Mouse (Mus musculus) splenic B cell, adult 2 months (primary cell): ENCODE measurements at regions not wholly inside any gene's neighbourhood (a gene's known extent, or its start where the extent isn't known, plus 50 kb on each side); places are given as distances from the start of the nearest gene placed in this dataset.
A peak's percentile ranks its signal among the peaks of the same experiment; 100 is the strongest.

Source experiments
- DNase-seq: peaks from one replicate; pipeline ENCODE4 v3.0.0-alpha.2; 2011; ENCODE audit warnings: low read depth, low spot score
- H3K27me3 ChIP-seq: 2 replicates; pipeline ENCODE4 v1.6.1; 2012; ENCODE audit warnings: mild to moderate bottlenecking, low read length, moderate library complexity, mixed read lengths; ENCODE audit not compliant: control insufficient read depth, poor library complexity, insufficient read depth, severe bottlenecking
- H3K36me3 ChIP-seq: 2 replicates; pipeline ENCODE4 v1.6.1; 2012; ENCODE audit warnings: mild to moderate bottlenecking, low read length, moderate library complexity, mixed read lengths; ENCODE audit not compliant: control insufficient read depth, poor library complexity, insufficient read depth, severe bottlenecking

GRCm38 (mm10) chr8:46898697-46899445, 87.8 kb upstream of the Enpp6 start:
- Histone ChIP-seq H3K27me3 (no peaks in the 10 kb centered on the region), H3K36me3 (no peaks in the 10 kb centered on the region)
- no peak for DNase-seq

- H3K36me3 ChIP-seq, result no peaks in the 10 kb centered on the region
- H3K27me3 ChIP-seq, result no peaks in the 10 kb centered on the region
- DNase-seq, result no peak
Measured at GRCm38 (mm10) chr8:46900826-46901225, 85.9 kb upstream of the Enpp6 start.

- DNase-seq, result no peak
- Histone ChIP-seq H3K27me3 (no peaks in the 10 kb centered on the region), H3K36me3 (no peaks in the 10 kb centered on the region)
Measured at GRCm38 (mm10) chr8:46904731-46905130, 82.0 kb upstream of the Enpp6 start.

- Histone ChIP-seq H3K27me3 (no peaks in the 10 kb centered on the region), H3K36me3 (no peaks in the 10 kb centered on the region)
- DNase-seq, result no peak
Measured at GRCm38 (mm10) chr8:46907390-46907789, 79.3 kb upstream of the Enpp6 start.

- DNase-seq, result no peak
- Histone ChIP-seq H3K36me3 (no peaks in the 10 kb centered on the region), H3K27me3 (no peaks in the 10 kb centered on the region)
Measured at GRCm38 (mm10) chr8:46908186-46908585, 78.5 kb upstream of the Enpp6 start.

GRCm38 (mm10) chr8:46913956-46914355, 72.7 kb upstream of the Enpp6 start:
- DNase-seq, result peak; percentile 39
- Histone ChIP-seq H3K27me3 (no peaks in the 10 kb centered on the region), H3K36me3 (no peaks in the 10 kb centered on the region)

- DNase-seq, result peak; percentile 54
Measured at GRCm38 (mm10) chr8:46920071-46920470, 66.6 kb upstream of the Enpp6 start.

GRCm38 (mm10) chr8:46921075-46921474, 65.6 kb upstream of the Enpp6 start:
- DNase-seq, result no peak
- H3K27me3 ChIP-seq, result no peaks in the 10 kb centered on the region
- no peaks in the 10 kb centered on the region for H3K36me3 ChIP-seq

More at GRCm38 (mm10) chr8:46920071-46920470, 66.6 kb upstream of the Enpp6 start:
- Histone ChIP-seq H3K27me3 (no peaks in the 10 kb centered on the region), H3K36me3 (no peaks in the 10 kb centered on the region)

GRCm38 (mm10) chr8:46921585-46921984, 65.1 kb upstream of the Enpp6 start:
- no peak for DNase-seq
- Histone ChIP-seq H3K27me3 (no peaks in the 10 kb centered on the region), H3K36me3 (no peaks in the 10 kb centered on the region)

- Histone ChIP-seq H3K27me3 (no peaks in the 10 kb centered on the region), H3K36me3 (no peaks in the 10 kb centered on the region)
- no peak for DNase-seq
Measured at GRCm38 (mm10) chr8:46924787-46925548, 61.7 kb upstream of the Enpp6 start.

- Histone ChIP-seq H3K27me3 (no peaks in the 10 kb centered on the region), H3K36me3 (no peaks in the 10 kb centered on the region)
- no peak for DNase-seq
Measured at GRCm38 (mm10) chr8:46928718-46929117, 58.0 kb upstream of the Enpp6 start.

- no peaks in the 10 kb centered on the region for H3K36me3 ChIP-seq
- H3K27me3 ChIP-seq, result no peaks in the 10 kb centered on the region
- no peak for DNase-seq
Measured at GRCm38 (mm10) chr8:46929678-46930077, 57.0 kb upstream of the Enpp6 start.

- DNase-seq, result no peak
- Histone ChIP-seq H3K27me3 (no peaks in the 10 kb centered on the region), H3K36me3 (no peaks in the 10 kb centered on the region)
Measured at GRCm38 (mm10) chr8:46931267-46931666, 55.4 kb upstream of the Enpp6 start.

- H3K36me3 ChIP-seq, result no peaks in the 10 kb centered on the region
- H3K27me3 ChIP-seq, result no peaks in the 10 kb centered on the region
- no peak for DNase-seq
Measured at GRCm38 (mm10) chr8:46933256-46933655, 53.4 kb upstream of the Enpp6 start.

- DNase-seq, result peak; percentile 81
- Histone ChIP-seq H3K27me3 (no peaks in the 10 kb centered on the region), H3K36me3 (no peaks in the 10 kb centered on the region)
Measured at GRCm38 (mm10) chr8:46934254-46934653, 52.4 kb upstream of the Enpp6 start.
